Mouse (Mus musculus): ENCODE results near the gene Klhdc8b. TPM values are rescaled to one million over a fixed set of nuclear protein-coding genes. Genes with fewer than 3 reads are reported as not detected.

Gene Klhdc8b
- polyA plus RNA-seq, 1 experiment, result 3.7 TPM

GRCm38 (mm10) chr9:108455747-108456571 is 5.4 kb downstream of the Klhdc8b start:
- Histone ChIP-seq H3ac (ENCODE audit: control insufficient read depth, insufficient read length) (no peak overlapping the region), H3K27me3 (ENCODE audit: control insufficient read depth, insufficient read depth, insufficient read length) (no peaks in the 10 kb centered on the region), H3K79me2 (ENCODE audit: control insufficient read depth, insufficient read depth) (peaks cover 4% of the 10 kb centered on the region), H3K4me2 (ENCODE audit: low read depth) (no peak overlapping the region), H3K36me3 (ENCODE audit: control insufficient read depth, insufficient read depth) (no peaks in the 10 kb centered on the region), H3K4me3 (no peak overlapping the region)
- no peak for TF ChIP-seq POLR2AphosphoS2 (IDR thresholded peaks at IDR 0.05; ENCODE audit: insufficient read length, low read depth)
- TF ChIP-seq USF1 (IDR thresholded peaks at IDR 0.05; ENCODE audit: low read depth), result no peak
- TF ChIP-seq SRF (IDR thresholded peaks at IDR 0.05; ENCODE audit: control insufficient read depth, insufficient read length, low read depth), result no peak
- TF ChIP-seq TCF12 (IDR thresholded peaks at IDR 0.05; ENCODE audit: insufficient read depth, poor library complexity, severe bottlenecking), result no peak
- no peak for TF ChIP-seq TCF3 (IDR thresholded peaks at IDR 0.05; ENCODE audit: insufficient read length, low read depth)
- no peak for TF ChIP-seq MAX (IDR thresholded peaks at IDR 0.05; ENCODE audit: low read depth)
- no peak for TF ChIP-seq CEBPB (IDR thresholded peaks at IDR 0.05; ENCODE audit: insufficient read depth, poor library complexity, severe bottlenecking)
- TF ChIP-seq E2F4 (IDR thresholded peaks at IDR 0.05; ENCODE audit: insufficient read depth), result no peak
- TF ChIP-seq REST (IDR thresholded peaks at IDR 0.05; ENCODE audit: insufficient read depth, insufficient read length), result no peak
- no peak for TF ChIP-seq MYOG (IDR thresholded peaks at IDR 0.05; ENCODE audit: control insufficient read depth in 1 of 3, insufficient read depth in 1 of 3, insufficient read length in 2 of 3, low read depth in 2 of 3)
- TF ChIP-seq MYOD1 (IDR thresholded peaks at IDR 0.05; ENCODE audit: control insufficient read depth in 1 of 3, insufficient read length in 2 of 3, low read depth in 2 of 3), result no peak
- TF ChIP-seq POLR2A (IDR thresholded peaks at IDR 0.05; ENCODE audit: insufficient read length, low read depth), result no peak

- Histone ChIP-seq H3K27me3 (ENCODE audit: control insufficient read depth, insufficient read depth, insufficient read length) (no peaks in the 10 kb centered on the region), H3K36me3 (ENCODE audit: control insufficient read depth, insufficient read depth) (no peaks in the 10 kb centered on the region), H3K79me2 (ENCODE audit: control insufficient read depth, insufficient read depth) (no peaks in the 10 kb centered on the region), H3ac (ENCODE audit: control insufficient read depth, insufficient read length) (no peak overlapping the region), H3K4me2 (ENCODE audit: low read depth) (no peak overlapping the region), H3K4me3 (no peak overlapping the region)
- TF ChIP-seq MYOD1 (IDR thresholded peaks at IDR 0.05; ENCODE audit: control insufficient read depth in 1 of 3, insufficient read length in 2 of 3, low read depth in 2 of 3) (no peak), POLR2A (IDR thresholded peaks at IDR 0.05; ENCODE audit: insufficient read length, low read depth) (no peak), MYOG (IDR thresholded peaks at IDR 0.05; ENCODE audit: control insufficient read depth in 1 of 3, insufficient read depth in 1 of 3, insufficient read length in 2 of 3, low read depth in 2 of 3) (no peak), TCF3 (IDR thresholded peaks at IDR 0.05; ENCODE audit: insufficient read length, low read depth) (no peak), E2F4 (IDR thresholded peaks at IDR 0.05; ENCODE audit: insufficient read depth) (no peak)
These were observed 7.0 kb downstream of the Klhdc8b start for GRCm38 (mm10) chr9:108454429-108454828.

GRCm38 (mm10) chr9:108453458-108453857 is 7.9 kb downstream of the Klhdc8b start:
- TF ChIP-seq SRF (IDR thresholded peaks at IDR 0.05; ENCODE audit: control insufficient read depth, insufficient read length, low read depth), result no peak
- no peak for TF ChIP-seq MYOG (IDR thresholded peaks at IDR 0.05; ENCODE audit: control insufficient read depth in 1 of 3, insufficient read depth in 1 of 3, insufficient read length in 2 of 3, low read depth in 2 of 3)
- no peak for TF ChIP-seq POLR2A (IDR thresholded peaks at IDR 0.05; ENCODE audit: insufficient read length, low read depth)
- TF ChIP-seq REST (IDR thresholded peaks at IDR 0.05; ENCODE audit: insufficient read depth, insufficient read length), result no peak
- TF ChIP-seq MYOD1 (IDR thresholded peaks at IDR 0.05; ENCODE audit: control insufficient read depth in 1 of 3, insufficient read length in 2 of 3, low read depth in 2 of 3), result no peak
- no peak overlapping the region for H3ac ChIP-seq (ENCODE audit: control insufficient read depth, insufficient read length)
- H3K4me2 ChIP-seq (ENCODE audit: low read depth), result no peak overlapping the region
- no peaks in the 10 kb centered on the region for H3K27me3 ChIP-seq (ENCODE audit: control insufficient read depth, insufficient read depth, insufficient read length)
- H3K36me3 ChIP-seq (ENCODE audit: control insufficient read depth, insufficient read depth), result no peaks in the 10 kb centered on the region
- H3K4me3 ChIP-seq, result no peak overlapping the region
- H3K79me2 ChIP-seq (ENCODE audit: control insufficient read depth, insufficient read depth), result no peaks in the 10 kb centered on the region

GRCm38 (mm10) chr9:108452911-108453310 is 8.5 kb downstream of the Klhdc8b start:
- Histone ChIP-seq H3K79me2 (ENCODE audit: control insufficient read depth, insufficient read depth) (no peaks in the 10 kb centered on the region), H3K4me2 (ENCODE audit: low read depth) (peak overlapping the region; percentile 80), H3K36me3 (ENCODE audit: control insufficient read depth, insufficient read depth) (no peaks in the 10 kb centered on the region), H3ac (ENCODE audit: control insufficient read depth, insufficient read length) (no peak overlapping the region), H3K27me3 (ENCODE audit: control insufficient read depth, insufficient read depth, insufficient read length) (no peaks in the 10 kb centered on the region), H3K4me3 (peak overlapping the region; percentile 17)
- no peak for TF ChIP-seq REST (IDR thresholded peaks at IDR 0.05; ENCODE audit: insufficient read depth, insufficient read length)
- TF ChIP-seq TCF3 (IDR thresholded peaks at IDR 0.05; ENCODE audit: insufficient read length, low read depth), result no peak
- no peak for TF ChIP-seq CEBPB (IDR thresholded peaks at IDR 0.05; ENCODE audit: insufficient read depth, poor library complexity, severe bottlenecking)
- TF ChIP-seq USF1 (IDR thresholded peaks at IDR 0.05; ENCODE audit: low read depth), result no peak
- no peak for TF ChIP-seq E2F4 (IDR thresholded peaks at IDR 0.05; ENCODE audit: insufficient read depth)
- TF ChIP-seq MYOD1 (IDR thresholded peaks at IDR 0.05; ENCODE audit: control insufficient read depth in 1 of 3, insufficient read length in 2 of 3, low read depth in 2 of 3), result no peak
- TF ChIP-seq POLR2AphosphoS2 (IDR thresholded peaks at IDR 0.05; ENCODE audit: insufficient read length, low read depth), result no peak
- no peak for TF ChIP-seq POLR2A (IDR thresholded peaks at IDR 0.05; ENCODE audit: insufficient read length, low read depth)
- no peak for TF ChIP-seq MAX (IDR thresholded peaks at IDR 0.05; ENCODE audit: low read depth)
- no peak for TF ChIP-seq TCF12 (IDR thresholded peaks at IDR 0.05; ENCODE audit: insufficient read depth, poor library complexity, severe bottlenecking)
- TF ChIP-seq MYOG (IDR thresholded peaks at IDR 0.05; ENCODE audit: control insufficient read depth in 1 of 3, insufficient read depth in 1 of 3, insufficient read length in 2 of 3, low read depth in 2 of 3), result no peak
